Mouse (Mus musculus) cortical plate, adult 2 months (tissue): ENCODE data around the gene Pop5. TPM values are rescaled to one million over a fixed set of nuclear protein-coding genes. Genes with fewer than 3 reads are reported as not detected.

ENCODE experiments used
- H3K27ac ChIP-seq: fragments of 200-500 bp; 2 replicates; pipeline ENCODE4 v1.5.1; 2012; ENCODE audit warnings: low read length, control low read depth, inconsistent platforms; ENCODE audit not compliant: insufficient read depth
- H3K4me1 ChIP-seq: fragments of 200-500 bp; 2 replicates; pipeline ENCODE4 v1.6.1; 2011; ENCODE audit warnings: low read length; ENCODE audit not compliant: control insufficient read depth, insufficient read depth
- H3K4me3 ChIP-seq: fragments of 200-500 bp; 2 replicates; pipeline ENCODE4 v1.5.1; 2011; ENCODE audit warnings: mild to moderate bottlenecking, low read length, control low read depth; ENCODE audit not compliant: insufficient read depth
- CTCF ChIP-seq: fragments of 200-500 bp; IDR thresholded peaks from 2 replicates; pipeline ENCODE4 v1.5.1; 2011; ENCODE audit warnings: mild to moderate bottlenecking, control low read depth, low read length; ENCODE audit not compliant: insufficient read depth; ENCODE audit errors: extremely low read depth
- POLR2A ChIP-seq: fragments of 200-500 bp; IDR thresholded peaks from 2 replicates; pipeline ENCODE4 v1.6.1; 2011; ENCODE audit warnings: mild to moderate bottlenecking, low read length, control low read depth; ENCODE audit not compliant: insufficient read depth; ENCODE audit errors: extremely low read depth
- polyA plus RNA-seq: library from polyadenylated mRNA; depleted of rRNA; stranded (reverse); fragments of >200 nt; gene quantifications from 2 replicates; pipeline ENCODE4 v1.2.3, GENCODE M21; 2012

Gene Pop5
- polyA plus RNA-seq, 1 experiment: 193 TPM

GRCm38 (mm10) chr5:115232516-115232915, 3.1 kb upstream of the Pop5 start:
- no peak overlapping the region for H3K4me3 ChIP-seq
- 0 out of 2 replicates have a peak overlapping the region, but pooled peaks have one; percentile 20 for H3K27ac ChIP-seq
- TF ChIP-seq POLR2A (no peak), CTCF (no peak)

GRCm38 (mm10) chr5:115233031-115233780, 2.4 kb upstream of the Pop5 start:
- TF ChIP-seq POLR2A (no peak), CTCF (no peak)
- Histone ChIP-seq H3K27ac (no peak overlapping the region), H3K4me3 (no peak overlapping the region), H3K4me1 (peaks cover 4% of the 10 kb centered on the region)

More at GRCm38 (mm10) chr5:115232516-115232915, 3.1 kb upstream of the Pop5 start:
- peaks cover 4% of the 10 kb centered on the region for H3K4me1 ChIP-seq

- Histone ChIP-seq H3K27ac (no peak overlapping the region), H3K4me3 (no peak overlapping the region)
- TF ChIP-seq CTCF (no peak), POLR2A (no peak)
Measured at GRCm38 (mm10) chr5:115234519-115234918, 1.1 kb upstream of the Pop5 start.

GRCm38 (mm10) chr5:115235323-115235771, 289 bp upstream of the Pop5 start:
- no peak for TF ChIP-seq POLR2A
- TF ChIP-seq CTCF: no peak

More at GRCm38 (mm10) chr5:115234519-115234918, 1.1 kb upstream of the Pop5 start:
- peaks cover 4% of the 10 kb centered on the region for H3K4me1 ChIP-seq

GRCm38 (mm10) chr5:115237803-115238728, 2.4 kb downstream of the Pop5 start:
- H3K4me1 ChIP-seq: peaks cover 4% of the 10 kb centered on the region; the same call in 1 of the 2 replicates
- H3K4me3 ChIP-seq: peak overlapping the region; percentile 87
- H3K27ac ChIP-seq: peak overlapping the region; percentile 88
- peak; percentile 87; the same call in 1 of the 2 replicates for TF ChIP-seq POLR2A
- no peak for TF ChIP-seq CTCF

More at GRCm38 (mm10) chr5:115235323-115235771, 289 bp upstream of the Pop5 start:
- H3K4me3 ChIP-seq: peak overlapping the region; percentile 44
- H3K27ac ChIP-seq: peak overlapping the region; percentile 77
- H3K4me1 ChIP-seq: peaks cover 7% of the 10 kb centered on the region

GRCm38 (mm10) chr5:115238729-115239195, 3.1 kb downstream of the Pop5 start:
- H3K27ac ChIP-seq: no peak overlapping the region
- H3K4me1 ChIP-seq: peaks cover 4% of the 10 kb centered on the region; the same call in 1 of the 2 replicates
- peak overlapping the region; percentile 87 for H3K4me3 ChIP-seq
- TF ChIP-seq CTCF (no peak), POLR2A (no peak)

GRCm38 (mm10) chr5:115240191-115240590, 4.6 kb downstream of the Pop5 start:
- TF ChIP-seq POLR2A: no peak
- TF ChIP-seq CTCF: no peak
- 0 out of 2 replicates have a peak overlapping the region, but pooled peaks have one; percentile 27 for H3K27ac ChIP-seq
- peaks cover 4% of the 10 kb centered on the region; the same call in 1 of the 2 replicates for H3K4me1 ChIP-seq
- peak overlapping the region; percentile 2 for H3K4me3 ChIP-seq

- Histone ChIP-seq H3K27ac (no peak overlapping the region), H3K4me1 (no peaks in the 10 kb centered on the region), H3K4me3 (no peak overlapping the region)
- TF ChIP-seq CTCF: no peak
- no peak for TF ChIP-seq POLR2A
Measured at GRCm38 (mm10) chr5:115255472-115255871, 19.8 kb downstream of the Pop5 start.

- Histone ChIP-seq H3K4me3 (no peak overlapping the region), H3K27ac (no peak overlapping the region), H3K4me1 (no peaks in the 10 kb centered on the region)
- no peak for TF ChIP-seq CTCF
- TF ChIP-seq POLR2A: no peak
Measured at GRCm38 (mm10) chr5:115256909-115257546, 21.4 kb downstream of the Pop5 start.
